Mouse (Mus musculus): ENCODE measurements around the gene Disp2. TPM values are rescaled to one million over a fixed set of nuclear protein-coding genes. Genes with fewer than 3 reads are reported as not detected.
A peak's percentile ranks its signal among the peaks of the same experiment; 100 is the strongest.

Disp2 gene
- polyA plus RNA-seq (2012; rRNA removed) = 5.8 and 9.2 TPM in 2 replicates

GRCm38 (mm10) chr2:118779504-118780480 is at the start of gene Disp2:
Gene Disp2 (plus strand): TSS chr2:118779719.
- 10% methylated on average over 39 of the region's 39 CpGs for WGBS
- peak; percentile 91 for DNase-seq
- H3K4me1 ChIP-seq (ENCODE audit: control insufficient read depth, insufficient read depth, low read length) = peaks cover 5% of the 10 kb centered on the region; the same call in 1 of the 2 replicates
- TF ChIP-seq CTCF (IDR thresholded peaks at IDR 0.05; ENCODE audit: insufficient read depth, low read length) (no peak), POLR2A (IDR thresholded peaks at IDR 0.05; ENCODE audit: borderline replicate concordance, extremely low read depth, low read depth, low read length) (peak; percentile 31; the same call in 1 of the 2 replicates)
- peak within 1 kb of the TSS; percentile 43 for H3K4me3 ChIP-seq (replicated peaks; ENCODE audit: extremely low read depth, low read depth, low read length)

- TF ChIP-seq POLR2A (IDR thresholded peaks at IDR 0.05; ENCODE audit: borderline replicate concordance, extremely low read depth, low read depth, low read length) (no peak), CTCF (IDR thresholded peaks at IDR 0.05; ENCODE audit: insufficient read depth, low read length) (no peak)
- WGBS = 27% methylated on average over 8 of the region's 8 CpGs
- DNase-seq = no peak
Observed at GRCm38 (mm10) chr2:118729816-118730621, 49.5 kb upstream of the Disp2 start.

GRCm38 (mm10) chr2:118730622-118730915 is 49.0 kb upstream of the Disp2 start:
- Histone ChIP-seq H3K4me3 (replicated peaks; ENCODE audit: extremely low read depth, low read depth, low read length) (no peak overlapping the region), H3K4me1 (ENCODE audit: control insufficient read depth, insufficient read depth, low read length) (peaks cover 6% of the 10 kb centered on the region)
- TF ChIP-seq POLR2A (IDR thresholded peaks at IDR 0.05; ENCODE audit: borderline replicate concordance, extremely low read depth, low read depth, low read length) (no peak), CTCF (IDR thresholded peaks at IDR 0.05; ENCODE audit: insufficient read depth, low read length) (peak; percentile 75)
- peak; percentile 76 for DNase-seq
- WGBS = 13% methylated on average over 3 of the region's 3 CpGs

More at GRCm38 (mm10) chr2:118729816-118730621, 49.5 kb upstream of the Disp2 start:
- Histone ChIP-seq H3K4me1 (ENCODE audit: control insufficient read depth, insufficient read depth, low read length) (peaks cover 6% of the 10 kb centered on the region), H3K4me3 (replicated peaks; ENCODE audit: extremely low read depth, low read depth, low read length) (no peak overlapping the region)

- H3K4me1 ChIP-seq (ENCODE audit: control insufficient read depth, insufficient read depth, low read length) = peaks cover 6% of the 10 kb centered on the region
- no peak for DNase-seq
- no peak overlapping the region for H3K4me3 ChIP-seq (replicated peaks; ENCODE audit: extremely low read depth, low read depth, low read length)
- no peak for TF ChIP-seq POLR2A (IDR thresholded peaks at IDR 0.05; ENCODE audit: borderline replicate concordance, extremely low read depth, low read depth, low read length)
- TF ChIP-seq CTCF (IDR thresholded peaks at IDR 0.05; ENCODE audit: insufficient read depth, low read length) = no peak
- WGBS = 76% methylated on average over 5 of the region's 5 CpGs
Observed at GRCm38 (mm10) chr2:118731981-118732380, 47.5 kb upstream of the Disp2 start.

GRCm38 (mm10) chr2:118733341-118733740 is 46.2 kb upstream of the Disp2 start:
- 60% methylated on average over 5 of the region's 5 CpGs for WGBS
- peaks cover 4% of the 10 kb centered on the region for H3K4me1 ChIP-seq (ENCODE audit: control insufficient read depth, insufficient read depth, low read length)
- H3K4me3 ChIP-seq (replicated peaks; ENCODE audit: extremely low read depth, low read depth, low read length) = no peak overlapping the region
- no peak for DNase-seq
- TF ChIP-seq CTCF (IDR thresholded peaks at IDR 0.05; ENCODE audit: insufficient read depth, low read length) = no peak
- TF ChIP-seq POLR2A (IDR thresholded peaks at IDR 0.05; ENCODE audit: borderline replicate concordance, extremely low read depth, low read depth, low read length) = no peak

- TF ChIP-seq POLR2A (IDR thresholded peaks at IDR 0.05; ENCODE audit: borderline replicate concordance, extremely low read depth, low read depth, low read length) (no peak), CTCF (IDR thresholded peaks at IDR 0.05; ENCODE audit: insufficient read depth, low read length) (no peak)
- peaks cover 5% of the 10 kb centered on the region; the same call in 1 of the 2 replicates for H3K4me1 ChIP-seq (ENCODE audit: control insufficient read depth, insufficient read depth, low read length)
- H3K4me3 ChIP-seq (replicated peaks; ENCODE audit: extremely low read depth, low read depth, low read length) = no peak overlapping the region
- no peak for DNase-seq
- WGBS = 41% methylated on average over 3 of the region's 3 CpGs
Observed at GRCm38 (mm10) chr2:118740341-118740740, 39.2 kb upstream of the Disp2 start.

- no peak for DNase-seq
- Histone ChIP-seq H3K4me3 (replicated peaks; ENCODE audit: extremely low read depth, low read depth, low read length) (no peak overlapping the region), H3K4me1 (ENCODE audit: control insufficient read depth, insufficient read depth, low read length) (peaks cover 5% of the 10 kb centered on the region; the same call in 1 of the 2 replicates)
- WGBS = 57% methylated on average over 9 of the region's 9 CpGs
- TF ChIP-seq POLR2A (IDR thresholded peaks at IDR 0.05; ENCODE audit: borderline replicate concordance, extremely low read depth, low read depth, low read length) = no peak
- no peak for TF ChIP-seq CTCF (IDR thresholded peaks at IDR 0.05; ENCODE audit: insufficient read depth, low read length)
Observed at GRCm38 (mm10) chr2:118741183-118741582, 38.3 kb upstream of the Disp2 start.

- H3K4me3 ChIP-seq (replicated peaks; ENCODE audit: extremely low read depth, low read depth, low read length) = no peak overlapping the region
- H3K4me1 ChIP-seq (ENCODE audit: control insufficient read depth, insufficient read depth, low read length) = peaks cover 14% of the 10 kb centered on the region
- DNase-seq = peak; percentile 38
- TF ChIP-seq POLR2A (IDR thresholded peaks at IDR 0.05; ENCODE audit: borderline replicate concordance, extremely low read depth, low read depth, low read length) = no peak
- TF ChIP-seq CTCF (IDR thresholded peaks at IDR 0.05; ENCODE audit: insufficient read depth, low read length) = peak; percentile 37
- WGBS = 21% methylated on average over 8 of the region's 8 CpGs
Observed at GRCm38 (mm10) chr2:118743261-118743943, 36.1 kb upstream of the Disp2 start.

GRCm38 (mm10) chr2:118744621-118745020 is 34.9 kb upstream of the Disp2 start:
- H3K4me3 ChIP-seq (replicated peaks; ENCODE audit: extremely low read depth, low read depth, low read length) = no peak overlapping the region
- no peak for DNase-seq
- H3K4me1 ChIP-seq (ENCODE audit: control insufficient read depth, insufficient read depth, low read length) = peaks cover 17% of the 10 kb centered on the region
- WGBS = 36% methylated on average over 7 of the region's 7 CpGs
- TF ChIP-seq POLR2A (IDR thresholded peaks at IDR 0.05; ENCODE audit: borderline replicate concordance, extremely low read depth, low read depth, low read length) = no peak
- TF ChIP-seq CTCF (IDR thresholded peaks at IDR 0.05; ENCODE audit: insufficient read depth, low read length) = no peak

All from lung, adult 2 months (tissue).